Mouse (Mus musculus) myocyte (in vitro differentiated cells): ENCODE measurements around the gene Mcf2l. TPM values are rescaled to one million over a fixed set of nuclear protein-coding genes. Genes with fewer than 3 reads are reported as not detected.

Source experiments
- H3K27me3 ChIP-seq: one replicate; pipeline ENCODE4 v1.6.1; 2011; ENCODE audit not compliant: control insufficient read depth, insufficient read depth, insufficient read length
- H3K36me3 ChIP-seq: one replicate; pipeline ENCODE4 v1.6.1; 2011; ENCODE audit not compliant: control insufficient read depth, insufficient read depth
- H3K4me2 ChIP-seq: one replicate; pipeline ENCODE4 v1.6.1; 2011; ENCODE audit warnings: low read depth, control low read depth
- H3K4me3 ChIP-seq: one replicate; pipeline ENCODE4 v1.5.1; 2011; ENCODE audit warnings: mild to moderate bottlenecking, control low read depth, moderate library complexity
- H3K79me2 ChIP-seq: one replicate; pipeline ENCODE4 v1.6.1; 2011; ENCODE audit not compliant: control insufficient read depth, insufficient read depth
- H3ac ChIP-seq: one replicate; pipeline ENCODE4 v1.6.1; 2011; ENCODE audit not compliant: control insufficient read depth, insufficient read length
- CEBPB ChIP-seq: IDR thresholded peaks from 2 replicates; pipeline ENCODE4 v1.6.1; 2011; ENCODE audit warnings: mild to moderate bottlenecking, moderate library complexity; ENCODE audit not compliant: poor library complexity, insufficient read depth, severe bottlenecking
- E2F4 ChIP-seq: IDR thresholded peaks from one replicate; pipeline ENCODE4 v1.6.1; 2011; ENCODE audit warnings: mild to moderate bottlenecking, control low read depth, moderate library complexity; ENCODE audit not compliant: insufficient read depth
- MAX ChIP-seq: IDR thresholded peaks from one replicate; pipeline ENCODE4 v1.6.1; 2011; ENCODE audit warnings: low read depth, mild to moderate bottlenecking, control low read depth
- MYOD1 ChIP-seq, 3 experiments: IDR thresholded peaks; one replicate each; pipeline ENCODE4 v1.6.1; 2011; ENCODE audit warnings: control low read depth in 2 of 3, low read depth in 2 of 3, mild to moderate bottlenecking in 2 of 3, moderate library complexity in 1 of 3; ENCODE audit not compliant: insufficient read length in 2 of 3, control insufficient read depth in 1 of 3
- MYOG ChIP-seq, 3 experiments: IDR thresholded peaks; one replicate each; pipeline ENCODE4 v1.6.1; 2011; ENCODE audit warnings: control low read depth in 2 of 3, low read depth in 2 of 3, mild to moderate bottlenecking in 2 of 3; ENCODE audit not compliant: insufficient read length in 2 of 3, control insufficient read depth in 1 of 3, insufficient read depth in 1 of 3
- POLR2A ChIP-seq: IDR thresholded peaks from one replicate; pipeline ENCODE4 v1.6.1; 2011; ENCODE audit warnings: low read depth, mild to moderate bottlenecking, control low read depth, moderate library complexity; ENCODE audit not compliant: insufficient read length
- POLR2AphosphoS2 ChIP-seq: IDR thresholded peaks from one replicate; pipeline ENCODE4 v1.6.1; 2011; ENCODE audit warnings: low read depth, control low read depth; ENCODE audit not compliant: insufficient read length
- REST ChIP-seq: IDR thresholded peaks from one replicate; pipeline ENCODE4 v1.6.1; 2011; ENCODE audit warnings: mild to moderate bottlenecking, control low read depth, moderate library complexity; ENCODE audit not compliant: insufficient read depth, insufficient read length
- SRF ChIP-seq: IDR thresholded peaks from one replicate; pipeline ENCODE4 v1.6.1; 2011; ENCODE audit warnings: low read depth; ENCODE audit not compliant: control insufficient read depth, insufficient read length
- TCF12 ChIP-seq: IDR thresholded peaks from one replicate; pipeline ENCODE4 v1.6.1; 2011; ENCODE audit warnings: mild to moderate bottlenecking, control low read depth; ENCODE audit not compliant: poor library complexity, insufficient read depth, severe bottlenecking
- TCF3 ChIP-seq: IDR thresholded peaks from one replicate; pipeline ENCODE4 v1.6.1; 2011; ENCODE audit warnings: low read depth, control low read depth; ENCODE audit not compliant: insufficient read length
- USF1 ChIP-seq: IDR thresholded peaks from one replicate; pipeline ENCODE4 v1.6.1; 2011; ENCODE audit warnings: low read depth, mild to moderate bottlenecking, control low read depth, moderate library complexity
- polyA plus RNA-seq: library from polyadenylated mRNA; unstranded; fragments of >200 nt; fragmentation: generic; extraction: Trizol; gene quantifications from one replicate; pipeline ENCODE4 v1.2.1, GENCODE M21; 2012; ENCODE audit warnings: missing spikeins

Gene Mcf2l
- polyA plus RNA-seq, 1 experiment, result 1.2 TPM

GRCm38 (mm10) chr8:12893797-12894578, 20.4 kb downstream of the Mcf2l start:
- TF ChIP-seq TCF12, result no peak
- Histone ChIP-seq H3K27me3 (peaks cover 53% of the 10 kb centered on the region), H3ac (no peak overlapping the region), H3K4me2 (no peak overlapping the region), H3K79me2 (no peaks in the 10 kb centered on the region), H3K4me3 (no peak overlapping the region), H3K36me3 (no peaks in the 10 kb centered on the region)

GRCm38 (mm10) chr8:12894783-12895534, 21.4 kb downstream of the Mcf2l start:
- TF ChIP-seq SRF, result no peak
- peak; percentile 70; the same call in 1 of the 2 replicates for TF ChIP-seq CEBPB
- TF ChIP-seq REST, result no peak
- H3K4me3 ChIP-seq, result no peak overlapping the region
- H3K79me2 ChIP-seq, result no peaks in the 10 kb centered on the region
- no peak overlapping the region for H3ac ChIP-seq
- peaks cover 51% of the 10 kb centered on the region for H3K27me3 ChIP-seq
- peak overlapping the region; percentile 34 for H3K4me2 ChIP-seq
- no peaks in the 10 kb centered on the region for H3K36me3 ChIP-seq

- no peak for TF ChIP-seq E2F4
- no peak for TF ChIP-seq MYOG (IDR thresholded peaks at IDR 0.05; ENCODE audit: control insufficient read depth in 1 of 3, insufficient read depth in 1 of 3, insufficient read length in 2 of 3, low read depth in 2 of 3)
- TF ChIP-seq POLR2AphosphoS2, result no peak
- no peak for TF ChIP-seq POLR2A
- no peak for TF ChIP-seq MAX
- no peak for TF ChIP-seq USF1
- no peak for TF ChIP-seq TCF3
- TF ChIP-seq SRF, result no peak
- TF ChIP-seq CEBPB, result no peak
- no peak for TF ChIP-seq MYOD1 (IDR thresholded peaks at IDR 0.05; ENCODE audit: control insufficient read depth in 1 of 3, insufficient read length in 2 of 3, low read depth in 2 of 3)
- TF ChIP-seq REST, result no peak
- no peak for TF ChIP-seq TCF12
- no peak overlapping the region for H3ac ChIP-seq
- H3K4me2 ChIP-seq, result no peak overlapping the region
- no peaks in the 10 kb centered on the region for H3K36me3 ChIP-seq
- no peak overlapping the region for H3K4me3 ChIP-seq
- H3K27me3 ChIP-seq, result peaks cover 53% of the 10 kb centered on the region
- H3K79me2 ChIP-seq, result no peaks in the 10 kb centered on the region
Observed at GRCm38 (mm10) chr8:12895535-12896150, 22.0 kb downstream of the Mcf2l start.

GRCm38 (mm10) chr8:12896494-12897373, 23.1 kb downstream of the Mcf2l start:
- Histone ChIP-seq H3ac (no peak overlapping the region), H3K4me2 (no peak overlapping the region), H3K79me2 (no peaks in the 10 kb centered on the region), H3K27me3 (peaks cover 48% of the 10 kb centered on the region), H3K4me3 (no peak overlapping the region), H3K36me3 (no peaks in the 10 kb centered on the region)
- TF ChIP-seq TCF3, result no peak
- no peak for TF ChIP-seq SRF
- no peak for TF ChIP-seq TCF12
- no peak for TF ChIP-seq POLR2AphosphoS2
- no peak for TF ChIP-seq CEBPB
- TF ChIP-seq USF1, result no peak
- TF ChIP-seq MYOD1 (IDR thresholded peaks at IDR 0.05; ENCODE audit: control insufficient read depth in 1 of 3, insufficient read length in 2 of 3, low read depth in 2 of 3), result no peak
- no peak for TF ChIP-seq POLR2A
- TF ChIP-seq MYOG (IDR thresholded peaks at IDR 0.05; ENCODE audit: control insufficient read depth in 1 of 3, insufficient read depth in 1 of 3, insufficient read length in 2 of 3, low read depth in 2 of 3), result no peak
- no peak for TF ChIP-seq REST
